Mouse (Mus musculus) liver, adult 2 months (tissue): Measurements from ENCODE around the gene Sik1.

Experiments used
- CTCF ChIP-seq: fragments of 200-500 bp; IDR thresholded peaks from 2 replicates; pipeline ENCODE4 v1.5.1; 2011; ENCODE audit warnings: low read depth, low read length, control low read depth
- POLR2A ChIP-seq: fragments of 200-500 bp; IDR thresholded peaks from 2 replicates; pipeline ENCODE4 v1.6.1; 2011; ENCODE audit warnings: low read length, control low read depth; ENCODE audit not compliant: insufficient read depth; ENCODE audit errors: extremely low read depth

GRCm38 (mm10) chr17:31902630-31903198, 47.1 kb upstream of the Sik1 start:
- TF ChIP-seq CTCF: no peak
- TF ChIP-seq POLR2A: no peak
